Mouse (Mus musculus) ES-Bruce4 (cell line): ENCODE measurements around the gene Erp27. TPM values are rescaled to one million over a fixed set of nuclear protein-coding genes. Genes with fewer than 3 reads are reported as not detected.

Experiments used
- H3K27ac ChIP-seq: 2 replicates; pipeline ENCODE4 v1.5.1; 2012; ENCODE audit warnings: low read length, inconsistent platforms; ENCODE audit not compliant: insufficient read depth
- H3K27me3 ChIP-seq: 2 replicates; pipeline ENCODE4 v1.6.1; 2012; ENCODE audit warnings: mild to moderate bottlenecking, low read length, inconsistent platforms; ENCODE audit not compliant: control insufficient read depth, poor library complexity, insufficient read depth, severe bottlenecking
- H3K36me3 ChIP-seq: 2 replicates; pipeline ENCODE4 v1.6.1; 2012; ENCODE audit warnings: inconsistent platforms, mild to moderate bottlenecking, low read length, moderate library complexity; ENCODE audit not compliant: control insufficient read depth, poor library complexity, insufficient read depth, severe bottlenecking
- H3K4me1 ChIP-seq: one replicate; pipeline ENCODE4 v1.8.1; 2011; ENCODE audit warnings: low read length; ENCODE audit not compliant: control insufficient read depth, insufficient read depth
- H3K4me3 ChIP-seq: 2 replicates; pipeline ENCODE4 v1.5.1; 2011; ENCODE audit warnings: low read depth, mild to moderate bottlenecking, low read length
- H3K9ac ChIP-seq: 2 replicates; pipeline ENCODE4 v1.6.1; 2012; ENCODE audit warnings: low read depth, mild to moderate bottlenecking, inconsistent platforms; ENCODE audit not compliant: poor library complexity, severe bottlenecking
- H3K9me3 ChIP-seq: replicated peaks from 2 replicates; pipeline ENCODE4 v1.6.1; 2012; ENCODE audit warnings: mild to moderate bottlenecking, low read length, inconsistent platforms; ENCODE audit not compliant: control insufficient read depth, poor library complexity, insufficient read depth, severe bottlenecking
- CTCF ChIP-seq: IDR thresholded peaks from one replicate; pipeline ENCODE4 v1.8.1; 2011; ENCODE audit warnings: low read depth, low read length
- EP300 ChIP-seq: IDR thresholded peaks from 2 replicates; pipeline ENCODE4 v1.6.1; 2011; ENCODE audit warnings: low read depth, low read length; ENCODE audit not compliant: insufficient read depth
- POLR2A ChIP-seq: IDR thresholded peaks from one replicate; pipeline ENCODE4 v1.8.1; 2011; ENCODE audit warnings: low read length; ENCODE audit not compliant: insufficient read depth
- polyA plus RNA-seq: library from polyadenylated mRNA; stranded (reverse); fragments of >200 nt; gene quantifications from 2 replicates; pipeline ENCODE4 v1.2.4, GENCODE M21; 2011; ENCODE audit warnings: low read depth; ENCODE audit not compliant: missing spikeins, insufficient read depth, insufficient read length

Erp27 gene
- polyA plus RNA-seq, 1 experiment, result not detected

- TF ChIP-seq CTCF, result no peak
- TF ChIP-seq EP300, result no peak
- no peak for TF ChIP-seq POLR2A
- no peak overlapping the region for H3K9ac ChIP-seq
- no peaks in the 10 kb centered on the region for H3K36me3 ChIP-seq
- H3K4me3 ChIP-seq, result no peak overlapping the region
- H3K27me3 ChIP-seq, result no peaks in the 10 kb centered on the region
- H3K27ac ChIP-seq, result no peak overlapping the region
- no peaks in the 10 kb centered on the region for H3K9me3 ChIP-seq
- H3K4me1 ChIP-seq, result peaks cover 3% of the 10 kb centered on the region
Measured at GRCm38 (mm10) chr6:136959131-136959530, 37.2 kb upstream of the Erp27 start.

DNA sequence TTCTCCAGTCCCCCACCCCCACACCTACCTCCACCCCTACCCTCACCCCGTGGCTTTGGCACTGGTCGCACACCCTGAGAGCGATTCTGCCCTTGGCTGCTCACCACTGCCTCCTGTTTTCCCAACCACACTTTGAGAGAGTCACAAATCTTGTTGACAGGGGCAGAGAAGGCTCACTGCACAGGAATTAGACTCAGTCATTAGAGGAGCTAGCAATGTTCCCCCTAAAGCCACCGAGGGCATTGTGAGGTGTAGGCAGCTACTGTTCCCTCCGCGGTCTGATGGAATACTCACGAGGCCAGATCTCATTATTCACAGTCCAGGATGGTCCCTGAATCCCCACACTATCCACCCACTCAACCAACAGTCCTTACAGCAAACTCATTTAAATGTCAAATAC is 35.1 kb upstream of the Erp27 start:
- Histone ChIP-seq H3K36me3 (no peaks in the 10 kb centered on the region), H3K4me3 (no peak overlapping the region), H3K27ac (no peak overlapping the region), H3K27me3 (no peaks in the 10 kb centered on the region), H3K9ac (no peak overlapping the region), H3K9me3 (no peaks in the 10 kb centered on the region), H3K4me1 (peaks cover 3% of the 10 kb centered on the region)
- TF ChIP-seq POLR2A (no peak), EP300 (no peak), CTCF (no peak)

DNA sequence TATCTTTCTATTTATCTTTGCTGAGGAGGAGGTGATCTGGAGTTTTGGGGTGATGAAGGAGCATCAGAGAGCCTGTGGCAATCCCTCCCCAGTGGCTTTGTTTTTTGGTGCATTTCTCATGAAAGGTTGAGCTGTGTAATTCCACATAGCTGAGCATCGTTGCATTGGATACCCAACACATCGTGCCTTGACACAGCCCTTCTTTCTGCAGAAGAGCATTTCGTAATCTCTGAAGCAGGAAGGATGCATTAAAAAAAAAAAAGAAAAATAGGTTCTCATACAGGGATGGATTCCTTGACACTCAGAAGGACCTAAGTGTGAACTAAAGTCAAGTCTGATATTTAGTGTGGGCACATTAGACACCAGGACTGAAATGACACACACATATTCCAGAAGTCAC is 33.3 kb upstream of the Erp27 start:
- H3K27me3 ChIP-seq, result no peaks in the 10 kb centered on the region
- H3K9ac ChIP-seq, result no peak overlapping the region
- no peak overlapping the region for H3K27ac ChIP-seq
- TF ChIP-seq EP300 (no peak), CTCF (no peak), POLR2A (no peak)
- no peaks in the 10 kb centered on the region for H3K36me3 ChIP-seq
- no peak overlapping the region for H3K4me3 ChIP-seq
- H3K9me3 ChIP-seq, result no peaks in the 10 kb centered on the region
- peaks cover 3% of the 10 kb centered on the region for H3K4me1 ChIP-seq

DNA sequence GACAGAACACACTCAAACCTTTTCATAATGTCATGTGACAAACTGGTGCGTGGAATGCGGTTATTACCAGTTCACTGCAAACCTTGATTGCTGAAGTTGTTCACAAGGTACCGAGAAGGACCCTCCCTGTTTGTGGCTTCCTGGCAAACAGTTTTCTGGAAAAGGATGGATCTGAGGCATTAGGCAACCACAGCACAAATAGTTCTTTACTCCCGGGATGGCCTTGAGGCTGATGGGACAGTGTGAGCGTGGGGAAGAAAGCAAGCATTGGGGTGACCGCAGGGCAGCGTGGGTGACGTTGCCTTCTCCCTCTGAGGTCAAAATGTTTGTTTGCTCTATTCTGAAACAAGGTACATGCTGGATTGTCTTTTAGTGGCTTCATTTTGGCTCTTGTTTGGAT is 32.7 kb upstream of the Erp27 start:
- TF ChIP-seq EP300 (no peak), POLR2A (no peak), CTCF (no peak)
- Histone ChIP-seq H3K27me3 (no peaks in the 10 kb centered on the region), H3K4me1 (peaks cover 3% of the 10 kb centered on the region), H3K36me3 (no peaks in the 10 kb centered on the region), H3K4me3 (no peak overlapping the region), H3K27ac (no peak overlapping the region), H3K9ac (no peak overlapping the region), H3K9me3 (no peaks in the 10 kb centered on the region)

DNA sequence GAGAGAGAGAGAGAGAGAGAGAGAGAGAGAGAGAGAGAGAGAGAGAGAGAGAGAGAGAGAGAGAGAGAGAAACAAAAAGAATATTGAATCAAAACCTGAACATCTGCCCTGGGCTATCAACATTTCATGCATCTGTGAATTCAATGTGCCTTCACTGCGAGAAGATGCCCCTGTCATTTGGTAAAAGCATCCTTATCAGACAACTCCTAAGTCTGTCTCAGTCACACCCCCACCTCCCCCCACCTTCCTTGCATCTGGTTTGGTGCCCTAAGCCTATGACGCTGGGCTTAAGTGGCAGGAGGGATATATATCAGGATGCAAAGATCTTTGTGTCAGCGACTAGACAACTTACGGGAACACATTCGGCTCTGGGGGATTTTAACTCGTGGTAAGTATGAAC is 32.2 kb upstream of the Erp27 start:
- TF ChIP-seq POLR2A, result no peak
- TF ChIP-seq CTCF, result no peak
- TF ChIP-seq EP300, result no peak
- Histone ChIP-seq H3K27ac (no peak overlapping the region), H3K9me3 (no peaks in the 10 kb centered on the region), H3K9ac (no peak overlapping the region), H3K36me3 (no peaks in the 10 kb centered on the region), H3K4me3 (no peak overlapping the region), H3K4me1 (peaks cover 3% of the 10 kb centered on the region), H3K27me3 (no peaks in the 10 kb centered on the region)

DNA sequence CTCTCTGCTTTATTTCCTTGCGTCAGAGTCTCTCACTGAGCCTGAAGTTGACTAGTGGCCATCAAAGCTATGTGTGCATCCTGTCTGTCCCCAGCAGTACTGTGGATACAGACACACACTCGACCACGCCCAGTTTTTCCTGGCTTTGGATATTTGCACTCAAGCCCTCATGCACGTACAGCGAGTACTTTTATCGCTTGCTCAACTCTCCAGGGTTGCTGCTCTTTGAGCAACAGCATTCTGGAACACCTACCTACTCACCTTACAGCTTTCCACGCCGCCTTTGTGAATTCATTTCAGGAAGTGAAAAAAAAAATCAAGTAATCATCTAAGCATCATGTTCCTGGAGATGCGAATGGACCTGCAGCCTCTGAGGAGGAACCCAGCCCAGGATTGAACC is 30.9 kb upstream of the Erp27 start:
- H3K9ac ChIP-seq, result no peak overlapping the region
- H3K27me3 ChIP-seq, result no peaks in the 10 kb centered on the region
- no peak overlapping the region for H3K4me3 ChIP-seq
- peaks cover 3% of the 10 kb centered on the region for H3K4me1 ChIP-seq
- no peaks in the 10 kb centered on the region for H3K9me3 ChIP-seq
- TF ChIP-seq POLR2A (no peak), CTCF (no peak), EP300 (no peak)
- H3K27ac ChIP-seq, result no peak overlapping the region
- no peaks in the 10 kb centered on the region for H3K36me3 ChIP-seq
